Mouse (Mus musculus): ENCODE data around the gene Trpm4.

The Trpm4 gene

DNA sequence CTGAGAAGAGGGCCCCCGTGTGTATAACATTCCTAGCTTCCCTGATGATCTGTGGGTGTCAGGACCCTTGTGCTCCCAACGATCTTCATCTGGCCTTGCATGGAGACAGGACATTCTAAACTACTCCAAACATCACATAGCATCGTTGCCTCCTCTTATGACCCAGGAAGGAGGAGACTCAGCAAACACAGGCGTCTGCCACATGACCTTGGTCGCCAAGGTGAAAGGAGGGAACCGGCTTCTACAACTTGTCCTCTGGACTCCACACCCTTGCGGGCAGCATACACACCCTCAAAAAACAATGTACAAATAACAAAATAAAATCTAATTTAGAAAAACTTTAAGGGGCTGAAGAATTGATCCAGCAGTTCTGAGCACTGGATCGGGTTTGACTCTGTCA, 21.6 kb downstream of the Trpm4 start:
- DNase-seq (ENCODE audit: low spot score), result no peak

DNA sequence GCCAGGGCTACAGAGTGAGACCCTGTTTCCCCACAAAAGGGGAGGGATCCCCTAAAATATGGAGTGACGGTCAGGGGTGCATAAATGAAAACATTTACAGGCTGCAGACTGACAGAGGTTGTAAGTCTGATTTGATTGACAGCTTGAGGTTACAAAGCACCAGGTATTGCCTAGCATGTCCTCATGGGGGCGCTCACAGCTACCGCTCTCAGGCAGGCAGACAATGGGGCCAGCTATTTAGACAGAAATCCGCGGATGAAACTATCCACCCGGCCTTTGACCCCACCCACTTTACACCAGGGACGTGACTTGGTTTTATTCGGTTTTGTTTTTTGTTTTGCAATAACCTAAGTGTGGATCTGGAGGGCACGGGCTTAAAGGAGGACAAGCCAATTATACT, 24.1 kb downstream of the Trpm4 start:
- peak; percentile 34 for DNase-seq (ENCODE audit: low spot score)

DNA sequence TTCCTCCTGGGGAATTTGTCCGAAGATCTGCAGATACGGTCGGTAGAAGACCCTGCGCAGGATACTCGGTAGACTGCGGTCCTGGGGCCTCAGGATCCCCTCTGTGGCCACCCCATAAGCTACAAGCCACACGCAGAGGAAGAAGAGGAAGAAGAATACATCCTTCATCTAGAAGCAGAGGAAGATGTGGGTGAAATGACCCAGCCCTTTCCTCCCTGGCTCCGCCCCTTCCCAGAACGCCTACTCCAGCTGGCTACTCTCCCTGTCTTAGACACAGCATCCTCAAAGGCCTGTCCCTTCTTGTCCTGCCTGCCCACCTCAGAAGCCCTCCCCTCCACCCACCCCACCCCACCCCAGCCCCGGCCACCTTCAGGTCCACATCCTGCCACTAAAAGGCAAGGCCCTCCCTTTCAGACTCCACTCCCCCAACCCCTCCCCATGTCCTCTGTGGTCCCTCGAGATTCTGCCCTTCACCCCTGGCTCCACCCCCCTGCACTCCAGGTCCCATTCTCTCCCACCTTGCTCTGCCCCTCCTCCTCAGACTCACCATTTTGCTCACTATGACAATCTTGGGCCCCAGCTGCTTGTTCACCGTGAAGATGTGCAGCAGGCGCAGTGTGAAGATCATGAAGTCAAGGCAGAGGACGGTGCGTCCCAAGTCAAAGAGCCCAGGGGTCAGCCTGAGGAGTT, 24.9 kb downstream of the Trpm4 start:
- DNase-seq (ENCODE audit: low spot score), result no peak

DNA sequence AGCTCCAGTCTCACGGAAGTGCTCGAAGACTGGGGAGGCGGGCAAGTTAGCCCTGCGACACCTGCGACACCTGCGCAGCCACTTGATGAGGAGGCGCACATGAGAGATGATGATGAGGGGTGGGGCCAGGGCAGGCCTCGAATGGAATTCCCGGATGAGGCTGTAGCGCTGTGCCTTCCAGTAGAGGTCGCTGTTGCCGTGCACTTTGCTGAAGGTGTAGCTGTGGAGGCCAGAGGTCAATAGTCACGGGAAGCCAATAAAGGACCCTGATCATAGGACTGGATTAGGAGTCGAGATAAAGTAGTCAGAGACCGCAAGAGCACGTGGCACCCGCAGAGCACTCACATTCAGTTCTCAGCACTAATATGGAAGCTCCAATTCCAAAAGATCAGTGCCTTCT, 28.3 kb downstream of the Trpm4 start:
- peak; percentile 64 for DNase-seq (ENCODE audit: low spot score)

DNA sequence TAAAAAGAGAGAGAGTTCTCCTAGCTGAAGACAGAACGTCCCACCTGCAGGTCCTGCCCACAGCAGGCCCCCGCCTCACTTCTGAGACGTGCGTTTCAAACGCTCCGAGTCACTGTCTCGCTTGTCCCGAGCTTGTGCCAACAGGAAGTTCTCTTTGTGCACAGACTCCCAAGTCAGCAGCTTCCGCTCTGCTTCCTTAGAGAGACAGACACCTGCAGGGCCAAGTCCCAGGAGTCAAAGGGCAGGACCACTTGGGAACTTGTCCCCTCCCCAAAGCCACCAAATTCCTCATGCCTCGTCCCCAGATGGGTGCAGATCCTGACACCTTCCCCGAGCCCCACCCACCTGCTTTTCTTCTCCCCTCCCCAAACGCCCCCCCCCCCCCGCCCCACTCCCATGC, 28.7 kb downstream of the Trpm4 start:
- DNase-seq (ENCODE audit: low spot score), result no peak

DNA sequence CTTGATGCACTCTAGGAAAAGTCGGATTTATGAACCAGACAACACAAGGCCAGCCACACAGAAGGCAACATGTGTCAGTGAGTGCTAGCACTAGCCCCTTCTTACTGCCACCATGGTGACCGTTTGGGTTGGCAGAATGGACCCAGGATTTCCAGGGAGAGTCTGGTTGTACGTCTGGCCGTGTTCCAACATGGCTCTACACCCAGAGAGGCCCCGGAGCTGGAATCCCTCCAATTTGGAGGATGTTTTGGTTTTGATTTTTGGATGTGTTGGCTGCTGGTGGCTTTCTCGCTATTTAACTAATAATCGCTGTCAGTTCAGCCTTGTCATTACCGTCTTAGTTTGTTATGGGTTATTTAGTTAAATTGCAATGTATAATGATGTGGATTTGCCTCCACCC, 31.0 kb downstream of the Trpm4 start:
- no peak for DNase-seq (ENCODE audit: low spot score)

DNA sequence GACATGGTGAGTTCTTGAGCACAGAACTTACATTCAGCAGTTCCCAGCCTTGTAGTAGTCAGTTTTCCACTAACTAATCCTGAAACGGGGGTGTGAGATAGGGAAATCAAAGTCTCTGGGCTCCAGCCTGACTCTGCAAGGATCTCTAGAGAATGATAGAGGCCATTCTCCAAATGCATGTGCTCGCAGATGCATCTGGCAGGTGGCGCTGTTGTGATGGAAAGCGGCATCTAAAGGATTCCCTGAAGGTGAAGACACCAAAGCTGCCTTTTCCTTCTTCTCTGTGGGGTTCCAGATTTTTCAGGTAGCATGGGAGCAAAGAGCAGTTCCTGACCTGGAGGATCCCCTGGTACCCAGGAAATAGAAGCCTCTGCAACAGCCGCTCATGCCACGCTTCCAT, 33.3 kb downstream of the Trpm4 start:
- peak; percentile 73 for DNase-seq (ENCODE audit: low spot score)

DNA sequence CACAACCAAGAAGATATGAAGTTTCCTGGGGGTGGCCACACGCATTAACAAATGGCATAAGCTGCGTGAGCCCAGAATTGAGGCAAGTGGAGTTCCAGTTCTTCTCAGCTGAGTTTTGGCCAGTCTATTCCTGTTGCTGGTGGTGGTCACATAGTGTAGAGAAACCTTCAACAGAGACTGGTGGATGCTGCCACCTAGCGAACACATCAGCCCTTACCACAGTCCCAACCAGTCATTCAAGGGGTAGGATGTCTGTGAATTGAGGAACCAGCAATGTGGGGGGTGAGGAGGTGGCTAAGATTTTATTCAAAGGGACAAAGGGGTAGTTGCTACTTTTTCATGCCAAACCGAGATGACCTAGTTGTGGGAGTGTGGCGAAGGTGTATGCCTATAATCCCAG, 33.8 kb downstream of the Trpm4 start:
- peak; percentile 54 for DNase-seq (ENCODE audit: low spot score)

DNA sequence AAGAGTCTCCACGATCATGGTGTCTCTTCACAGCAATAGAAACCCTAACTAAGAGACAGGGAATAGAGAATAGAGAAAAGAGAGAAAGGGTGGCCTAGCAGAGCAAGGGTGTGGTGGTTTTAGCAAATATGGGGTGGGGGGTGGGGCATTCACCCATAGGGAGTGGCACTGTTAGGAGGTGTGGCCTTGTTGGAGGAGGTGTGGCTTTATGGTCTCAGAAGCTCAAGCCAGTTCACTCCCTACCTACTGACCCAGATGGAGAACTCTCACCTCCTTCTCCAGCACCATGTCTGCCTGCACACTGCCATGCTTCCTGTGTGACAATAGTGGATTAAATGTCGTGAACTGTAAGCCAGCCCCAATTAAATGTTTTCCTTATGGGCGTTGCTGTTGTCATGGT, 36.0 kb downstream of the Trpm4 start:
- no peak for DNase-seq (ENCODE audit: low spot score)

DNA sequence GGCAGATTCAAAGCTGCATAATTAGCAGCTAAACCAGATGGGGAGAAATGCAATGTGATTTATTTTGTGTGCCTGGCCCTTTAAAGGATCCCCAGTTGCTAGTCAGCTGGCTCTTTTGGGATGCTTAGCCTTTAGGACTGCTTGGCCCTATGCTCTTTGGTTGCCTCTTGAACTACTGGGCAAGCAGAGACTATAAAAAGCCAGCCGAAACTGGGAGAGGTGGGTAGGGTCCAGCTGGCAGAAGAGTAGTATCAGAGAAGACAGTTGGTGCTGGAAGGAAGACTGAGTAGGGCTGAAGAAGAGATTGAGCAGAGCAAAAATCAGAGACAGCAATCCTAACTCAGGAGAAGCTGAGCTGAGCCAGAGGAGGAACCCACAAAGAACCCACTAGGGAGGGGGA, 37.0 kb downstream of the Trpm4 start:
- DNase-seq (ENCODE audit: low spot score), result no peak

DNA sequence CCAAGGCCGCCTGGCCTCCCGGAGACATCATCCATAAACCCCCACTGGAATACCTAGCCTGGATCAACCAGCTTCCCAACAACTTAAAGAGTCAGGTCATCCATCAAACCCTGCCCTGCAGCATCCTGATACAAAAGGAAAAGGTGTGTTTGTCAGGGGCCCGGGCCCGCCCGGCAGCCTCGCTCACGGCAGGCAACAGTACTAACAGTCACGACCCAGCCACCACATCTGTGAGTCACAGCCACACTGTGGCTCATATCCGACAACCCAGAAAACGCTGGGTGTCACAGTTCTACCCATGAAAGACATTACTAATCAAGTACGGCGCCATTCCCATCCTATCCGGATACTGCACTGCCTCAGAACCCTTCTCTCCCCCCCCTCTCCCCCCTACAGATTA, 47.1 kb downstream of the Trpm4 start:
- no peak for DNase-seq (ENCODE audit: low spot score)

DNA sequence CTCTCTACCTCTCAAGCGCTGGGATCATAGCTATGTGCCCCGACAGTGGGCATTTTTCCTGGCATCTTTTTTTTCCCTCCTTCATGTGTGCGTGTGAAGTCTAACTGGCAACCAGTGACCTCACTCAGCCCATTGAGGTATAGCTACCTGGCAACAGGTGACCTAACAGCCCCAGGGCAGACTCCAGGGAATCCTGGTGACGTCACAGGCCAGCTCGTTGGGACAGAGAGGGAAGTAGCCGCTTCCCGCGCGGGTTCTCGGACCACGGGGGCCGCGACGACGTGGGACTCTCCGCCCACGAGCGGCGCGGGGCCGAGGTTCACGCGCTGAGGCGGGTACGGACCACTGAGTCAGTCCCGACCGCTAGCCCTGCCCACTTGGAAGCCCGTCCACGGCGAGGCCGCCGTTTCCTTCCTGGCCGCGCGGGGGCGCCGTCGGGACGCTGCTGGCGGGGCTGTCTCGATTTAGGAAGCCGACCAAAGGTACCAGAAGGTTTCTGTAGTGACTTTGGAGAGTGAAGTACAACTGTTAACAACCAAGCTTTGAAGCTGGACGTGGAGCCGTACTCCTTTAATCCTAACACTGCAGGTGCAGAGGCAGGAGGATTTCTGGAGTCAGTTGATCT, 56.3 kb downstream of the Trpm4 start, which contains the start of gene Slc6a21:
Gene Slc6a21, plus strand, starts transcription at position 378 of the 625 bp plus-strand sequence.
- peak; percentile 71 for DNase-seq (ENCODE audit: low spot score)

DNA sequence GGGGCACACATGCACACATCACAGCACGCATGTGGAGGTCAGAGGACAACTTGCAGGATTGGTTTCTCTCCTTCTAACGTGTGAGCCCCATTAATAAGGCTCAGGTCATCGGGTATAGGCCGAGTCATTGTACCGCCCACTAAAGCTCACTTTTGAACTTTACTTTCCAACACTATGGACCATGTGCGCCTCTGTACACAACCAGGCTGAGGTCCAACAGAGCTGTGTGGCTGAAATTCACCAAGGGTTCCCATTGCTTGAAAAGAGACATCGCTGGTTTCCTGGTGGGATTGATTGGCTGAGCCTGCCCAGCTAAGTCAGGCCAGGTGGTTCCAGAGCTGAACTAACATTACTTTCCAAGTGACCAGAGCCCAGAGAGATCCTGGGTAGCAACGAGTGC, 59.9 kb downstream of the Trpm4 start:
- DNase-seq (ENCODE audit: low spot score), result no peak

DNA sequence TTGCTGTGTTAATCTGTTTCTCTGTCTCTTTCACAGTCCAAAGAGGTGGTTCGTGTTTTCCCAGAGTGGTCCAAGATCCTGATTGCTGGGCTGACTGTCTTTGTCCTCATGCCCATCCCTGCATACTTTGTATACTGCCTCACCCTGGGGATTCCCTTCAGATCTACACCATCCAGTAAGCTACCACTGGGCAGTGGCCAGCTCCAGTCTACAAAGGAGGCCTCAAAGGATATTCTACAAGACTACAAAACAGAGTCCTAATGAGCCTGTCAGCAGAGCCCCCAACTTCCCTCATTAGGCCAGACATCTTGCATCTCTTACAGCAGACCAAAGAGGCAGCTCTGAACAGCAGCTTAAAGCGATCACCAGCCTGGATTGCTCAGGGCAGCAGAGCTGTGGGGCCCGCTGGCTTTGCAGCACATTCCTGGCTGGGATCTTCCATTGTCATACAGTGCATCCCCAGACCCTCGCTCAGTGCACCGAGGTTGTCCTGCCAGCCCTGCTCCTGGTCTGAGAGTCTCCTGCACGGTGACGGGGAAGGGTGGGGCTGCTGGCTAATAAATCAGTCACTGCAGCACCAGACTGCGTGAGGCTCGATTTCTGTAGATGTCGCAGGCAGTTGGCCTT, 60.7 kb downstream of the Trpm4 start:
- DNase-seq (ENCODE audit: low spot score), result no peak

DNA sequence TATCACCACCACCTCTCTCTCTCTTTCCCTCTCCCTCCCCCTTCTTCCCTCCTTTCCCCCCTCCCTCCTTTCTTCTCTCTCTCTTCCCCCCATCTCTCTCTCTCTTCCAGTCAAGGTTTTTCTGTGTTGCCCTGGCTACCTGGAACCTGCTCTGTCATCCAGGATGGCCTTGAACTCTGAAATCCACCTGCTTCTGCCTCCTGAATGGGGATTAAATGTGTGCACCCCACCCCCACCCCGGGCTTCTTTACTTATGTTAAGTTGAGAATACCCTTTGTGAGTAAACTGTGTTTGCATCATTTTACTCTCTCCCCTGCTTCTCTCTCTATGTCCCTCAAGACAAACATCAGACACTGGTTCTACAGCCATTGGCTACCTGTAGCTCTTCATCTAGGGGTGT, 68.1 kb downstream of the Trpm4 start:
- DNase-seq (ENCODE audit: low spot score), result no peak

DNA sequence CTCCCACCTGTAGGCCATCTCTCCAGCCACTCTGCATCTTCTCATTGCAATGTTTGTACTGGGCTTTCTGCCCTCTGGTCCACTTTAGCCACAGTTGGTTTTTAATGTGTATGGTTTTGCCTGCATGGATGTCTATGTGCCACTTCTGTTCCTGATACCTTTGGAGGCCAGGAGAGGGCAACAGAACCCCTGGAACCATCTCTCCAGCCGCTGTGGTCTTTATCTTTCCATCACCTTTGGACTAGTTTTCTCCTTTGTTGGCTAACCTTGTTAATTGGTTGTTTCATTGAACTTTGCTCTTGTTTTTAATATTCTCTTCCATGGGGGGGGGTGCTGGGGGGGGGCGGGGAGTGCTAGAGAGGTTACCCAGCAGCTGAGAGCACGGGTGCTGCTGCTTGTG, 69.2 kb downstream of the Trpm4 start:
- no peak for DNase-seq (ENCODE audit: low spot score)

DNA sequence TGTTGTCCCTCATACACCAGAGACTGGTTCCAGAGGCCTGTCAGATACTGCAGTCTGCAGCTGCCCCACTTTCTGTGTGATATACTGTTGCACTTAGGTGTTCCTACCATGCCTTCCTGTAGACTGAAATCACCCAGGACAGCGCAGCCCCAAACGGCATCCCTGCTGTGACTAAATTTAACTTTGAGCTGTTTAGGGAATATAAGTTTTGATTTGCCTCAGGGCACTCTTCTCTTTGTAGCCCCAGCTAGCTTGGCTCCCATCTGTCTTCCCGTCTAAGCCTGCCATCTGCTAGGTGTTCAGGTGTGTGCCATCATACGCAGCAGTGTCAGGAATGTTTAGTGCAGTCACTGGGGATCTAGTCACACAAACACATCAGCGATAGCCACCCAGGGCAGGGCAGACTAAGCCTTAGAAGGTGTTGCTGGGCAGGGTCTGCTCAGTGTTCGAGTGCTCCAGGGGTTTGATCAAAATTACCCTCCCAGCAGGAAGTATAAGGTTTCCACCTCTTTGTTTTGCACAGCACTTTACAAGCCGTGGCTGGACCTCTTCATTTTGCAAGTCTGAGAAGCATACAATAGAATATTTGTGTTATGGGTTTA, 70.5 kb downstream of the Trpm4 start:
- no peak for DNase-seq (ENCODE audit: low spot score)

DNA sequence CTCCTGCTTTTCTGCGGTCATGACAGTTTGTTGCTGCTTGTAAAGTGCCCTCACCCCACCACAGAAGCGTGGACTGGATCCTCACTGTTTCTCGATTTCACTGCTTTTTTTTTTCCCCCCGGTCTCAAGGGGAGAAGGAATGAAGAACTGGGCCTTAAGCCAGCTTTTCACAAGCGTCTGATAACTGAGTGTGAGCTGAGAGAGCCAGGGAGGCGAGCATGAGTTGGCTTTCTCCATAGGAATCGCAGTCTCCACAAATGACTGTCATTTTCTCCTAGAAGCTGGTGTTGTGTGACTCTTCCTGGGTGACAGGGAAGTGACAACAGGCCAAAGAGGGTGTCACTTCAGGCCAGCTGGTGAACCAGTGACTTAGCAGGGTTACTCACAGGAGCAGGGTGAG, 71.3 kb downstream of the Trpm4 start:
- DNase-seq (ENCODE audit: low spot score), result no peak

DNA sequence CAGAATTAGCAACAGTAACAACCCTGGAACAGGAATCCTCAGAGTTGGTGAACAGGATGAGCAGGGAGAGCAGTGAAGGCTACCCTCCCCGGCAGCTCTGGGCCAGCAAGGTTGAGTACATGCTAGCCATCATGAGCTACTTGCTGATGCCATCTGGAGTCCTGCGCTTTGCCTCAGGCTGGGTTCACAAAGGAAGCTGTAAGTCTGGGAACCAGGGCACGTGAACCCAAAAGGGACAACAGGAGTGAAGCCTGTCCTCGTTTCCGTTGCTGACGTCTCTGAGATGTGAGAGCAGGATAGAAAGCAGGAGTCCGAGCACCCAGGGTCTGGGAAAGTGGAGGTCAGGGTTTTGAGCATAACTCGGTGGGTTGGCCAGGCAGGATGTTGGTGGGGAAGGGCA, 74.3 kb downstream of the Trpm4 start:
- no peak for DNase-seq (ENCODE audit: low spot score)

DNA sequence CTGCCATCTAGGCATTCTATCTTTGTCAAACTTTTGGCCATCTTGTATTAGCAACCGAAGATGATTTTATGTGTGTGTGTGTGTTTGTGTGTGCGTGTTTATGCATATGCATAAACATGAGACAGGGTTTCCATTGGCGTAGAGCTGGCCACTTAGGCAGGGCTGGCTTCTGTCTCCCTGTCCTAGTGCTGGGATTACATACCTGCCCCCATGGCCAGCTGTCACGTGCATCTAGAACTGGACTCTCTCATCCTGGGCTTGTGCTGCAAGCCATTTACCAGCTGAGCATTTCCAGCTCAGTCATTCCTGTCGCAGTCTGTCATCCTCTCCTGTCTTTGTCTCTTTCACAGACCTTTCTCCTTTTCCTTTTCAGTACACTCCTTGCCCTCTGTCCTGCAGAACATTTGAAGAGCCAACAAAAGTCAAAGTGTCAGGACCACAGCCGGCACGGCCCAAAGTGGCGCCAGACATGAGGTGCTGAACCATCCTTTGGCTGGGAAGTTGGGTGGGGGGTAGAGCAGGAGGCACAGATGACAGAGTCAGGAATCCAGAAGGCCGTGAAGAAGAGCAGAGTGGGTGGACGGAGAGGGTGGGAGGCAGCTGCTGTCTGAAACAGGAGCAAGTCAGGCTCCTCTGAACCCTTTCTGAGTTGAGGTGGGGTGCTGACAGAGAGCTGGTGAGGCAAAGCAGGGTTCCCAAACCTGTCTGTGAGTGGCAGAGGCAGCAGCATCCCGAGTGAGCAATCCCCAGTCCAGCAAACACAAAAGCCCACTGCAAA, 76.3 kb downstream of the Trpm4 start:
- no peak for DNase-seq (ENCODE audit: low spot score)

DNA sequence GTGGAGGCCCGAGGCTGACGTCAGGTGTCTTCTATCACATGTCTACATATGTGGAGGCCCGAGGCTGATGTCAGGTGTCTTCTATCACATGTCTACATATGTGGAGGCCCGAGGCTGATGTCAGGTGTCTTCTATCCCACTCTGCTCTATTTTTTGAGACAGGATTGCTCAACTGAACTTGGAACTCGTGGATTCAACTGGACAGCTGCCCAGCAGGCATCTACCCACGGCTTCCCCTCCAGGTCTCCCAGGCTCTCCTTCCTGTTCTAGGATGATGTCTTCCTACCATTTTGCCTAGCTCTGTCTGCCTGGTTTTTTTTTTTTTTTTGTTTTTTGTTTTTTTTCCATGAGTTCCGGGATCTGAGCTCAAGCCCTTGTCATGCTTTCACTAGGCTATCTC, 77.8 kb downstream of the Trpm4 start:
- DNase-seq (ENCODE audit: low spot score), result peak; percentile 40

DNA sequence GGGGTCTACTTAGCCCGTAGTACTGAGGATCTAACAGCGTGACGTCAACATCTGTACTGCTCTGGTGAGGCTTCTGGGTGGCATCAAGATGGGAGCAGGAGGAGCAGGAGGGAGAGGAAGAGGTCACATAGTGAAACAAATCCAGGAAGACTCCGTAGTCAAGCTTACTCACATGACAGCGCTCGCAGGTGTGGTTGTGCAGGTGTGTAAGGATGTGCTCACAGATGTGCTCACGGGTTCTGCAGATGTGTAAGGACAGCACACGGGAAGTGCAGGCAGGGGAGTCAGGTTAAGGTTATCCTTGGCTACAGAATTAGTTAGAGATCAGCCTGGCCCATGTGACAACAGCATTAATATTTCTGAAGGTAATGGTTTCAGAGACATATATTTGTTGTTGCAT, 79.8 kb downstream of the Trpm4 start:
- no peak for DNase-seq (ENCODE audit: low spot score)
